ENCODE assay signal across 24 mouse cellular contexts in genomic region chr8:104232919-104233318, GRCm38 (mm10). TPM values are rescaled to one million over a fixed set of nuclear protein-coding genes. Genes with fewer than 3 reads are reported as not detected.
DNase-seq lines count a peak whose midpoint lies in the region; ATAC-seq and TF ChIP-seq lines count a peak whose summit lies in the region.
"Had no signal": no experiment of that assay in that cellular context is flagged by ENCODE, and none has a peak within 500 bp of the region (broad histone marks: within the 10 kb centered on the region; RNA-seq: fewer than 3 reads in every experiment).

No protein-coding gene starts in this region.

- no peak overlapping the region for H3K9ac ChIP-seq in lung, postnatal 0 days (replicated peaks; ENCODE audit: low read depth)
- no peak overlapping the region for H3K9ac ChIP-seq in hindbrain, embryonic 16.5 days (ENCODE audit: low read depth, low read length)
- H3K9ac ChIP-seq: heart, embryonic 12.5 days; hindbrain, embryonic 13.5 days; limb, embryonic 13.5 days; midbrain, embryonic 12.5 days; neural tube, embryonic 12.5 days had no signal

- TF ChIP-seq EP300 in lung, postnatal 0 days (IDR thresholded peaks at IDR 0.05): no peak

- H3K4me2 ChIP-seq in lung, postnatal 0 days (replicated peaks; ENCODE audit: low read depth, low read length): no peak overlapping the region
- H3K4me2 ChIP-seq in hindbrain, embryonic 16.5 days (ENCODE audit: low read length): no peak overlapping the region
- H3K4me2 ChIP-seq: heart, embryonic 12.5 days; hindbrain, embryonic 13.5 days; limb, embryonic 13.5 days; midbrain, embryonic 12.5 days; neural tube, embryonic 12.5 days had no signal

- WGBS in lung, postnatal 0 days: 87% methylated on average over 5 of the region's 5 CpGs
- WGBS in hindbrain, embryonic 16.5 days: 98% methylated on average over 5 of the region's 5 CpGs

- no peaks in the 10 kb centered on the region for H3K9me3 ChIP-seq in lung, postnatal 0 days (ENCODE audit: low read length)
- H3K9me3 ChIP-seq in hindbrain, embryonic 16.5 days (ENCODE audit: control insufficient read depth, low read length): no peaks in the 10 kb centered on the region
- H3K9me3 ChIP-seq: heart, embryonic 12.5 days; hindbrain, embryonic 13.5 days; midbrain, embryonic 12.5 days; neural tube, embryonic 12.5 days had no signal

- no peak for TF ChIP-seq CTCF in lung, postnatal 0 days (IDR thresholded peaks at IDR 0.05)

- H3K27me3 ChIP-seq in lung, postnatal 0 days (replicated peaks; ENCODE audit: insufficient read depth, low read length): no peaks in the 10 kb centered on the region
- H3K27me3 ChIP-seq in hindbrain, embryonic 16.5 days (replicated peaks; ENCODE audit: control insufficient read depth, insufficient read depth, low read length): no peaks in the 10 kb centered on the region
- H3K27me3 ChIP-seq: heart, embryonic 12.5 days; hindbrain, embryonic 13.5 days; limb, embryonic 13.5 days; midbrain, embryonic 12.5 days; neural tube, embryonic 12.5 days; Patski had no signal

- H3K27ac ChIP-seq in lung, postnatal 0 days (ENCODE audit: low read length): no peak overlapping the region
- no peak overlapping the region for H3K27ac ChIP-seq in hindbrain, embryonic 16.5 days (ENCODE audit: low read depth, low read length)
- H3K27ac ChIP-seq: hindbrain, embryonic 13.5 days; limb, embryonic 13.5 days; midbrain, embryonic 12.5 days; neural tube, embryonic 12.5 days had no signal

- ATAC-seq in lung, postnatal 0 days: no peak
- peak; percentile 77 to 79 for ATAC-seq in hematopoietic stem cell, adult 5-6 weeks (replicated peaks in 1 of 2; ENCODE audit: insufficient read depth in 1 of 2, low FRiP score in 2 of 2, low TSS enrichment in 1 of 2, low read depth in 1 of 2, poor library complexity in 2 of 2, severe bottlenecking in 2 of 2)
- ATAC-seq in monocyte, adult 5-6 weeks (replicated peaks; ENCODE audit: insufficient number of reproducible peaks, low FRiP score, low TSS enrichment, poor library complexity, severe bottlenecking): peak; percentile 48
- ATAC-seq in hindbrain, embryonic 16.5 days: no peak
- ATAC-seq: forebrain, embryonic 16.5 days; Patski had no signal

- no peak overlapping the region for H3K4me3 ChIP-seq in lung, postnatal 0 days (ENCODE audit: low read depth, low read length)
- no peak overlapping the region for H3K4me3 ChIP-seq in hindbrain, embryonic 16.5 days (ENCODE audit: low read length)
- H3K4me3 ChIP-seq: heart, embryonic 12.5 days; hindbrain, embryonic 13.5 days; limb, embryonic 13.5 days; midbrain, embryonic 12.5 days; neural tube, embryonic 12.5 days had no signal

- peak; percentile 28 for DNase-seq in lung, postnatal 0 days (ENCODE audit: low spot score)
- no peak for DNase-seq in lung, postnatal 10 days
- DNase-seq in B cell, adult 2 months: peak; percentile 32 to 34
- no peak for DNase-seq in heart, adult 9 months (ENCODE audit: low spot score in 2 of 2)
- DNase-seq in kidney, adult 9 months: no peak
- DNase-seq: adrenal gland, postnatal 10 days; cerebellum, adult 11 months; cerebellum, postnatal 10 days; gastrocnemius, postnatal 36 days; heart, postnatal 14 days; kidney, adult 8-10 months; kidney, postnatal 4 days; right cerebral cortex, postnatal 14 days; thymus, postnatal 14 days had no signal

- no peaks in the 10 kb centered on the region for H3K4me1 ChIP-seq in lung, postnatal 0 days (ENCODE audit: insufficient read depth, low read depth, low read length)
- no peaks in the 10 kb centered on the region for H3K4me1 ChIP-seq in hindbrain, embryonic 16.5 days (ENCODE audit: control insufficient read depth, insufficient read depth, low read depth, low read length)
- H3K4me1 ChIP-seq: heart, embryonic 12.5 days; hindbrain, embryonic 13.5 days; limb, embryonic 13.5 days; midbrain, embryonic 12.5 days; neural tube, embryonic 12.5 days had no signal

- peaks cover 40% of the 10 kb centered on the region; the same call in 1 of the 2 replicates for H3K36me3 ChIP-seq in lung, postnatal 0 days (ENCODE audit: insufficient read depth, low read length)
- peaks cover 47% of the 10 kb centered on the region for H3K36me3 ChIP-seq in hindbrain, embryonic 16.5 days (ENCODE audit: control insufficient read depth, insufficient read depth, low read length)

RNA-seq across cellular contexts. Expression of gene Tk2, which starts 15.4 kb away (rescaled TPM):
- polyA plus RNA-seq in lung, postnatal 0 days (2015; fragmentation: Nextera tagmentation; extraction: Ambion mirVana): 16.8 and 17.7 TPM in 2 replicates
- 22.0 and 23.6 TPM in 2 replicates for total RNA-seq in hematopoietic stem cell, adult 5-6 weeks (2017)
- total RNA-seq in monocyte, adult 5-6 weeks (2017): 39.0 to 49.4 TPM (median 44.6 TPM) in 3 replicates
- polyA plus RNA-seq in hindbrain, embryonic 16.5 days (2015; fragmentation: Nextera tagmentation; extraction: Ambion mirVana): 49.0 and 50.3 TPM in 2 replicates

RNA-seq across cellular contexts. Expression of gene Cklf, which starts 17.7 kb away (rescaled TPM):
- polyA plus RNA-seq in lung, postnatal 0 days (2015; fragmentation: Nextera tagmentation; extraction: Ambion mirVana): 29.2 and 33.2 TPM in 2 replicates
- total RNA-seq in hematopoietic stem cell, adult 5-6 weeks (2017): 23.2 and 26.5 TPM in 2 replicates
- 33.6 to 48.9 TPM (median 35.8 TPM) in 3 replicates for total RNA-seq in monocyte, adult 5-6 weeks (2017)
- 33.6 and 36.9 TPM in 2 replicates for polyA plus RNA-seq in hindbrain, embryonic 16.5 days (2015; fragmentation: Nextera tagmentation; extraction: Ambion mirVana)

Comparison
In these comparisons a context has a peak if more than half of its experiments do, and no peak if none do; other contexts are left out.
1. DNase-seq: peak in lung, postnatal 0 days (single experiment) and B cell, adult 2 months (2 of 2); none in lung, postnatal 10 days (single experiment), heart, adult 9 months (0 of 2) and kidney, adult 9 months (single experiment).
2. ATAC-seq: peak in hematopoietic stem cell, adult 5-6 weeks (2 of 2) and monocyte, adult 5-6 weeks (single experiment); none in lung, postnatal 0 days (single experiment) and hindbrain, embryonic 16.5 days (single experiment).